Mouse (Mus musculus) heart, embryonic 16.5 days (tissue): ENCODE results near the gene Zfp984. TPM values are rescaled to one million over a fixed set of nuclear protein-coding genes. Genes with fewer than 3 reads are reported as not detected.
"Not testable (repeated sequence)": the region's sequence is repeated elsewhere in the genome, so short reads cannot be mapped to it uniquely, and the experiment has no call there.

ENCODE experiments used
- ATAC-seq: fragments of 200-750 bp; cut with Nextera tagmentation; replicated peaks from 2 replicates; pipeline ENCODE4 v1.8.0; 2017; ENCODE audit warnings: moderate number of reproducible peaks; ENCODE audit not compliant: insufficient read depth, low FRiP score; ENCODE audit errors: extremely low read depth
- H3K27ac ChIP-seq: fragments of 300-500 bp; sonication (generic); 2 replicates; pipeline ENCODE4 v1.5.1; 2014; ENCODE audit warnings: mild to moderate bottlenecking, low read length, control low read depth, moderate library complexity
- H3K27me3 ChIP-seq: fragments of 300-500 bp; sonication (generic); 2 replicates; pipeline ENCODE4 v1.6.1; 2014; ENCODE audit warnings: low read length, mixed read lengths; ENCODE audit not compliant: control insufficient read depth, insufficient read depth
- H3K36me3 ChIP-seq: fragments of 300-500 bp; sonication (generic); 2 replicates; pipeline ENCODE4 v1.6.1; 2014; ENCODE audit not compliant: control insufficient read depth, insufficient read depth
- H3K4me1 ChIP-seq: fragments of 300-500 bp; sonication (generic); 2 replicates; pipeline ENCODE4 v1.6.1; 2014; ENCODE audit warnings: low read length, mixed read lengths; ENCODE audit not compliant: control insufficient read depth, insufficient read depth
- H3K4me2 ChIP-seq: fragments of 300-500 bp; sonication (generic); 2 replicates; pipeline ENCODE4 v1.6.1; 2014; ENCODE audit warnings: low read depth, mild to moderate bottlenecking, control low read depth, low read length
- H3K4me3 ChIP-seq: fragments of 300-500 bp; sonication (generic); 2 replicates; pipeline ENCODE4 v1.5.1; 2014; ENCODE audit warnings: mild to moderate bottlenecking, control low read depth, low read length
- H3K9ac ChIP-seq: fragments of 300-500 bp; sonication (generic); 2 replicates; pipeline ENCODE4 v1.6.1; 2014; ENCODE audit warnings: low read length, control low read depth
- H3K9me3 ChIP-seq: fragments of 300-500 bp; sonication (generic); replicated peaks from 2 replicates; pipeline ENCODE4 v1.6.1; 2016; ENCODE audit warnings: low read length; ENCODE audit not compliant: control insufficient read depth
- WGBS: fragments of 180-500 bp; shearing (Covaris S2); extraction: QIAGEN DNeasy Blood & Tissue Kit; methylation state at CpG from one replicate; pipeline ENCODE4 v1.1.7; 2014; 5-methylcytosine and 5-hydroxymethylcytosine counted together
- polyA plus RNA-seq: library from polyadenylated mRNA; unstranded; fragments of >200 nt; fragmentation: Nextera tagmentation; extraction: Ambion mirVana; gene quantifications from 2 replicates; pipeline ENCODE4 v1.2.1, GENCODE M21; 2015

The Zfp984 gene
- 8.7 and 11.0 TPM in 2 replicates for polyA plus RNA-seq

GRCm38 (mm10) chr4:147809292-147809965 is at the start of gene Zfp984:
Gene Zfp984, minus strand, starts transcription at chr4:147809788.
- peak; percentile 75 for ATAC-seq
- Histone ChIP-seq H3K4me3 (peak within 1 kb of the TSS; percentile 65), H3K27ac (peak within 1 kb of the TSS; percentile 75)

GRCm38 (mm10) chr4:147850776-147851175 is 41.2 kb upstream of the Zfp984 start:
- Histone ChIP-seq H3K27me3 (no peaks in the 10 kb centered on the region), H3K9ac (no peak overlapping the region), H3K9me3 (no peaks in the 10 kb centered on the region), H3K36me3 (no peaks in the 10 kb centered on the region), H3K4me2 (no peak overlapping the region), H3K27ac (no peak overlapping the region), H3K4me1 (peaks cover 13% of the 10 kb centered on the region), H3K4me3 (no peak overlapping the region)
- no peak for ATAC-seq
- WGBS, result 78% methylated on average over 2 of the region's 2 CpGs

More at GRCm38 (mm10) chr4:147809292-147809965, at the start of gene Zfp984:
- not testable (repeated sequence) for H3K9me3 ChIP-seq, H3K36me3 ChIP-seq, H3K4me1 ChIP-seq, H3K27me3 ChIP-seq
- Histone ChIP-seq H3K4me2 (peak within 1 kb of the TSS; percentile 76), H3K9ac (peak within 1 kb of the TSS; percentile 81)
- WGBS, result 9% methylated on average over 15 of the region's 15 CpGs

GRCm38 (mm10) chr4:147848584-147848991 is 39.0 kb upstream of the Zfp984 start:
- Histone ChIP-seq H3K9ac (peak overlapping the region; percentile 85), H3K4me1 (peaks cover 13% of the 10 kb centered on the region), H3K4me2 (peak overlapping the region; percentile 81), H3K27me3 (no peaks in the 10 kb centered on the region), H3K4me3 (peak overlapping the region; percentile 69), H3K27ac (peak overlapping the region; percentile 55), H3K36me3 (peaks cover 3% of the 10 kb centered on the region), H3K9me3 (no peaks in the 10 kb centered on the region)
- ATAC-seq, result peak; percentile 52
- 3% methylated on average over 4 of the region's 4 CpGs for WGBS

GRCm38 (mm10) chr4:147847614-147848583 is 38.3 kb upstream of the Zfp984 start, which contains the start of gene Zfp933:
Gene Zfp933, minus strand, starts transcription at chr4:147848366.
- Histone ChIP-seq H3K4me2 (peak within 1 kb of the TSS; percentile 81), H3K27ac (peak within 1 kb of the TSS; percentile 55), H3K9ac (peak within 1 kb of the TSS; percentile 85), H3K9me3 (no peaks in the 10 kb centered on the region), H3K36me3 (peaks cover 10% of the 10 kb centered on the region), H3K4me1 (peaks cover 13% of the 10 kb centered on the region), H3K27me3 (no peaks in the 10 kb centered on the region), H3K4me3 (peak within 1 kb of the TSS; percentile 69)
- ATAC-seq, result peak; percentile 92
- WGBS, result 2% methylated on average over 23 of the region's 23 CpGs

GRCm38 (mm10) chr4:147842871-147843270 is 33.3 kb upstream of the Zfp984 start:
- Histone ChIP-seq H3K4me3 (no peak overlapping the region), H3K9ac (no peak overlapping the region), H3K4me1 (peaks cover 6% of the 10 kb centered on the region), H3K4me2 (no peak overlapping the region), H3K27me3 (no peaks in the 10 kb centered on the region), H3K36me3 (peaks cover 24% of the 10 kb centered on the region), H3K9me3 (peaks cover 7% of the 10 kb centered on the region; the same call in 1 of the 2 replicates), H3K27ac (no peak overlapping the region)
- ATAC-seq, result no peak
- WGBS, result 88% methylated on average over 3 of the region's 3 CpGs

GRCm38 (mm10) chr4:147839282-147839681 is 29.7 kb upstream of the Zfp984 start:
- H3K4me1 ChIP-seq, H3K4me3 ChIP-seq, H3K27ac ChIP-seq, H3K9me3 ChIP-seq, H3K9ac ChIP-seq, H3K27me3 ChIP-seq, H3K4me2 ChIP-seq, ATAC-seq: not testable (repeated sequence)
- H3K36me3 ChIP-seq, result peaks cover 21% of the 10 kb centered on the region
- over 99% methylated on average over 15 of the region's 26 CpGs for WGBS

GRCm38 (mm10) chr4:147824389-147824788 is 14.8 kb upstream of the Zfp984 start:
- ATAC-seq, result no peak
- H3K4me2 ChIP-seq, result no peak overlapping the region

GRCm38 (mm10) chr4:147821414-147821813 is 11.8 kb upstream of the Zfp984 start:
- H3K27ac ChIP-seq, H3K9ac ChIP-seq, H3K4me2 ChIP-seq, H3K27me3 ChIP-seq, ATAC-seq, H3K4me1 ChIP-seq, H3K4me3 ChIP-seq: not testable (repeated sequence)
- Histone ChIP-seq H3K9me3 (peaks cover 45% of the 10 kb centered on the region), H3K36me3 (peaks cover 26% of the 10 kb centered on the region)
- whole genome bisulfite sequencing, result 87% methylated on average over 3 of the region's 3 CpGs

More at GRCm38 (mm10) chr4:147824389-147824788, 14.8 kb upstream of the Zfp984 start:
- no peak overlapping the region for H3K9ac ChIP-seq
- no peak overlapping the region for H3K27ac ChIP-seq
- WGBS, result 93% methylated on average over 4 of the region's 4 CpGs
- no peaks in the 10 kb centered on the region for H3K4me1 ChIP-seq
- no peaks in the 10 kb centered on the region for H3K27me3 ChIP-seq
- peaks cover 50% of the 10 kb centered on the region for H3K9me3 ChIP-seq
- peaks cover 48% of the 10 kb centered on the region for H3K36me3 ChIP-seq
- no peak overlapping the region for H3K4me3 ChIP-seq
